Mouse (Mus musculus) adrenal gland, postnatal 25 days (tissue): Measurements from ENCODE around the gene Cep170b. TPM values are rescaled to one million over a fixed set of nuclear protein-coding genes. Genes with fewer than 3 reads are reported as not detected.
A peak's percentile ranks its signal among the peaks of the same experiment; 100 is the strongest.

ENCODE experiments used
- DNase-seq: peaks from one replicate; pipeline ENCODE4 v3.0.0; 2021; ENCODE audit warnings: mixed read lengths
- total RNA-seq: library from RNA; stranded (reverse); gene quantifications from 2 replicates; pipeline ENCODE4 v1.2.3, GENCODE M21; 2021

The Cep170b gene
- total RNA-seq, 1 experiment from 2014 or later = 42.4 TPM

GRCm38 (mm10) chr12:112736636-112736925 is 16.3 kb downstream of the Cep170b start:
- DNase-seq = no peak

GRCm38 (mm10) chr12:112737081-112737480 is 16.8 kb downstream of the Cep170b start:
- DNase-seq = peak; percentile 0

- peak; percentile 73 for DNase-seq
Measured at GRCm38 (mm10) chr12:112737761-112738160, 17.5 kb downstream of the Cep170b start.

GRCm38 (mm10) chr12:112738281-112739022 is 18.2 kb downstream of the Cep170b start:
- peak; percentile 1 for DNase-seq

- DNase-seq = peak; percentile 3
Measured at GRCm38 (mm10) chr12:112739023-112739568, 18.8 kb downstream of the Cep170b start.

GRCm38 (mm10) chr12:112742768-112743167 is 22.5 kb downstream of the Cep170b start:
- DNase-seq = peak; percentile 1

- DNase-seq = peak; percentile 69
Measured at GRCm38 (mm10) chr12:112743168-112743975, 23.1 kb downstream of the Cep170b start.

- peak; percentile 3 for DNase-seq
Measured at GRCm38 (mm10) chr12:112744211-112744610, 24.0 kb downstream of the Cep170b start.

GRCm38 (mm10) chr12:112744891-112745580 is 24.8 kb downstream of the Cep170b start:
- DNase-seq = peak; percentile 2

GRCm38 (mm10) chr12:112745716-112746115 is 25.5 kb downstream of the Cep170b start:
- peak; percentile 3 for DNase-seq

- DNase-seq = peak; percentile 2
Measured at GRCm38 (mm10) chr12:112746461-112746807, 26.2 kb downstream of the Cep170b start.

- peak; percentile 3 for DNase-seq
Measured at GRCm38 (mm10) chr12:112746808-112747605, 26.8 kb downstream of the Cep170b start.

- peak; percentile 0 for DNase-seq
Measured at GRCm38 (mm10) chr12:112747606-112747970, 27.3 kb downstream of the Cep170b start.

GRCm38 (mm10) chr12:112750976-112751375 is 30.7 kb downstream of the Cep170b start:
- DNase-seq = peak; percentile 0

- no peak for DNase-seq
Measured at GRCm38 (mm10) chr12:112752399-112752798, 32.1 kb downstream of the Cep170b start.

GRCm38 (mm10) chr12:112755900-112756299 is 35.6 kb downstream of the Cep170b start:
- DNase-seq = no peak

GRCm38 (mm10) chr12:112757896-112758295 is 37.6 kb downstream of the Cep170b start:
- no peak for DNase-seq

GRCm38 (mm10) chr12:112759471-112759870 is 39.2 kb downstream of the Cep170b start:
- no peak for DNase-seq

- DNase-seq = no peak
Measured at GRCm38 (mm10) chr12:112760154-112760926, 40.1 kb downstream of the Cep170b start, which contains the start of gene Pld4. TSS of gene Pld4 (plus strand) at chr12:112760655.

GRCm38 (mm10) chr12:112761411-112761810 is 41.2 kb downstream of the Cep170b start:
- no peak for DNase-seq

GRCm38 (mm10) chr12:112762018-112762417 is 41.8 kb downstream of the Cep170b start:
- no peak for DNase-seq
